Mouse (Mus musculus): ENCODE data around the gene Pdzd2. TPM values are rescaled to one million over a fixed set of nuclear protein-coding genes. Genes with fewer than 3 reads are reported as not detected.

Gene Pdzd2
- 10.0 and 10.6 TPM in 2 replicates for polyA plus RNA-seq (2015; fragmentation: Nextera tagmentation; extraction: Ambion mirVana)

GRCm38 (mm10) chr15:12739277-12740247 is at the start of gene Pdzd2:
Gene Pdzd2, minus strand, starts transcription at chr15:12739924.

GRCm38 (mm10) chr15:12321788-12322621 is 417.7 kb downstream of the Pdzd2 start, which contains the start of gene 1810049J17Rik:
Gene 1810049J17Rik, minus strand, starts transcription at chr15:12321899.

DNA sequence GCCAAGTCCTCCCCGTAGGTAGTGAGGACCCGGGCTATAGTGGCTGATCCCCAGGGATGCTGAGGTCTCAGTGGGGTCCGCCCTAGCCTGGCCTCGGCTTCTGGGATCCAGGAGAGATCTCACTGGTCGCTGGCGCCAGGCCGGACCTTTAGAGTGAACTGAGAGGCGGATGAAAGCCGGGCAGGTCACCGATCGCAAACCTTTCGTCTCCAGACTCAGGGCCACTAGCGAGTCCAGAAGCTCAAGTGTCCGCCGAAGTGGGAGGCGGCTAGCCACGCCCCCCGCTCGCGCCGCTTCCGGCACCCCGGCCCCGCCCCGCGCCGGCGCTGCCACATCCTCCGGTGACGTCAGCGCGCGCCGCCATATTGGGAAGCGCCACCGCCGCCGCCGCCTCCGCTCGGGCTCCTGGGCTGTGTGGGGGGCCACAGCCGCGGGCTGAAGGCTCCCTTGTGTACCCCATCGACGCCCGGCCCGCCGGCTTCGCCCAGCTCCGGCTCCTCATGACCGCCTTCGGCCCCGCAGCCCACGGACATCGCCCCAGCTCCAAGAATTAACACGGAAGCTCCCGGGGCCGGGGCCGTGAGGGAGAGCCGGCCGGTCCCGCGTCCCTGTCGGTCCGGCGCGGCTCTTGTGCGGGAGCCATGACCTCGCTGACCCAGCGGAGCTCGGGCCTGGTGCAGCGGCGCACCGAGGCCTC is 418.5 kb downstream of the Pdzd2 start, which contains the start of gene Golph3:
Gene Golph3 (plus strand): TSS at position 360 of the 697 bp plus-strand sequence.

Small RNA genes within 50 kb of the gene (microRNA-seq; reads per million reads assigned to microRNA genes)
- gene Gm24135 (ENCODE audit: borderline replicate concordance, insufficient number of aligned reads) (not detected), gene Gm24302 (ENCODE audit: borderline replicate concordance, insufficient number of aligned reads) (not detected)

Other genes with a start within 250 kb of the Pdzd2 start
- 12.3 and 19.4 TPM in 2 replicates for gene 6030458C11Rik, start 84.7 kb upstream of the Pdzd2 start, polyA plus RNA-seq (2015; fragmentation: Nextera tagmentation; extraction: Ambion mirVana)
- 15.9 and 16.6 TPM in 2 replicates for gene Drosha, start 84.9 kb upstream of the Pdzd2 start, polyA plus RNA-seq (2015; fragmentation: Nextera tagmentation; extraction: Ambion mirVana)

Measured in adrenal gland, postnatal 0 days (tissue).